Mouse (Mus musculus): ENCODE measurements at regions not wholly inside any gene's neighbourhood (a gene's known extent, or its start where the extent isn't known, plus 50 kb on each side); places are given as distances from the start of the nearest gene placed in this dataset.
A peak's percentile ranks its signal among the peaks of the same experiment; 100 is the strongest.

GRCm38 (mm10) chr1:159034952-159035351 lies 54.7 kb upstream of the Pappa2 start:
- no peak overlapping the region for H3K27ac ChIP-seq
- H3K9ac ChIP-seq (replicated peaks), result no peak overlapping the region
- H3K27me3 ChIP-seq, result no peaks in the 10 kb centered on the region
- H3K4me3 ChIP-seq (replicated peaks), result no peak overlapping the region
- H3K36me3 ChIP-seq, result no peaks in the 10 kb centered on the region
- H3K9me3 ChIP-seq, result no peaks in the 10 kb centered on the region
- H3K4me2 ChIP-seq (replicated peaks), result no peak overlapping the region
- no peak for ATAC-seq
- WGBS, result 71% methylated on average over 2 of the region's 2 CpGs
- H3K4me1 ChIP-seq (replicated peaks), result no peaks in the 10 kb centered on the region

- H3K27ac ChIP-seq, result no peak overlapping the region
- H3K9ac ChIP-seq (replicated peaks), result no peak overlapping the region
- H3K4me1 ChIP-seq (replicated peaks), result no peaks in the 10 kb centered on the region
- no peaks in the 10 kb centered on the region for H3K27me3 ChIP-seq
- H3K4me3 ChIP-seq (replicated peaks), result no peak overlapping the region
- ATAC-seq, result no peak
- no peaks in the 10 kb centered on the region for H3K36me3 ChIP-seq
- no peak overlapping the region for H3K4me2 ChIP-seq (replicated peaks)
- no peaks in the 10 kb centered on the region for H3K9me3 ChIP-seq
- WGBS, result 77% methylated on average over 6 of the region's 6 CpGs
Measured at GRCm38 (mm10) chr1:159036371-159036770, 56.1 kb upstream of the Pappa2 start.

DNA sequence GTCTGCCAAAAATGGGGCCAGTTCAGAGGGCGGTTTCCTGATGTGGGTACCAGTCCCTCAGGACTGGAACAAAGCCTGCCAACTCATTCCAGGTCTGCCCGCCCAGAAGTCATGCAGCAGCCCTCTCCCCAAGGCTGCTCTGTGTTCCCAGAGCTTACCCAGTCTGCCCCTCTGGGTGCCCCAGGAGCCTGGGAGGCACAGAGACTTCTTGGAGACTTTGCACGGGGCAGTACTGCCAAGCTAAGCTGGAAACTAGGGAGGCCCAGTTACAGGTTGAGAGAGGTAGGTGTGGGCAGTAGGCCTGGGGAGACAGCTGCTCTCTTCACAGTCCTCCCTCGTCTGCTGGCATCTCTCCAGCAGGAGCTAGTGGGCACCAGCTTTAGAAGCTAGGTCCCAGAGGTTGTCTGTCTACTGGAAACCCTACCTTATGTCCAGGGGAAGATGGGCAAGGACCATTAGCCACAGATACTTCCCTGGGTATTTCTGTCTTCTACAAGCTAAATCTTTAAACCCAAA lies 65.6 kb upstream of the Pappa2 start:
- Histone ChIP-seq H3K36me3 (no peaks in the 10 kb centered on the region), H3K4me2 (replicated peaks) (no peak overlapping the region), H3K9ac (replicated peaks) (no peak overlapping the region), H3K27ac (no peak overlapping the region), H3K4me1 (replicated peaks) (no peaks in the 10 kb centered on the region), H3K9me3 (no peaks in the 10 kb centered on the region), H3K27me3 (no peaks in the 10 kb centered on the region), H3K4me3 (replicated peaks) (no peak overlapping the region)
- no peak for ATAC-seq
- WGBS, result 72% methylated on average over 4 of the region's 4 CpGs

DNA sequence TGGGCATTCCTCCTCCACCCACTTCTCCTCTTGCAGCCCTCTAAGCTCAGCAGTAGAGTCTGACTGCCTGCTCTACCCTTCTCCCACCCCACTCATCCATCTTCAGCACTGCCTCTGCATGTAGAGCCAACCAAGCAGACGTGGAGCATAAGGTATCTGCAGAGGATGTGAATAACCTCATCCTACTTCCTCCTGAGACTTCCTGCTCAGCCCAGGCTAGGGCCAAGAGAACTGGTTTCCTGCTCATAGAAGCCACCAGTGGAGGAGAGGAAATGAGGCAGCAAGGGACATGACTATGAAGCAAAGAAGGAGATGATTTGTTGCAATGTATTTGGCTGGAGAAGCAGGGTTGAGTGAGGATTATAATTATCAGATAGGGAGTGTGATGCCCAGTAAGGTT lies 84.7 kb upstream of the Pappa2 start:
- no peaks in the 10 kb centered on the region for H3K9me3 ChIP-seq
- no peak overlapping the region for H3K9ac ChIP-seq (replicated peaks)
- no peaks in the 10 kb centered on the region for H3K27me3 ChIP-seq
- H3K4me2 ChIP-seq (replicated peaks), result no peak overlapping the region
- no peaks in the 10 kb centered on the region for H3K4me1 ChIP-seq (replicated peaks)
- no peak overlapping the region for H3K27ac ChIP-seq
- no peak overlapping the region for H3K4me3 ChIP-seq (replicated peaks)
- no peaks in the 10 kb centered on the region for H3K36me3 ChIP-seq
- 79% methylated on average over 1 of the region's 1 CpGs for WGBS
- no peak for ATAC-seq

GRCm38 (mm10) chr1:159099205-159099604 lies 118.9 kb upstream of the Pappa2 start:
- Histone ChIP-seq H3K4me3 (replicated peaks) (no peak overlapping the region), H3K4me1 (replicated peaks) (no peaks in the 10 kb centered on the region), H3K9me3 (no peaks in the 10 kb centered on the region), H3K36me3 (no peaks in the 10 kb centered on the region), H3K27ac (no peak overlapping the region), H3K27me3 (no peaks in the 10 kb centered on the region), H3K9ac (replicated peaks) (no peak overlapping the region), H3K4me2 (replicated peaks) (no peak overlapping the region)
- no peak for ATAC-seq
- 78% methylated on average over 2 of the region's 2 CpGs for WGBS

DNA sequence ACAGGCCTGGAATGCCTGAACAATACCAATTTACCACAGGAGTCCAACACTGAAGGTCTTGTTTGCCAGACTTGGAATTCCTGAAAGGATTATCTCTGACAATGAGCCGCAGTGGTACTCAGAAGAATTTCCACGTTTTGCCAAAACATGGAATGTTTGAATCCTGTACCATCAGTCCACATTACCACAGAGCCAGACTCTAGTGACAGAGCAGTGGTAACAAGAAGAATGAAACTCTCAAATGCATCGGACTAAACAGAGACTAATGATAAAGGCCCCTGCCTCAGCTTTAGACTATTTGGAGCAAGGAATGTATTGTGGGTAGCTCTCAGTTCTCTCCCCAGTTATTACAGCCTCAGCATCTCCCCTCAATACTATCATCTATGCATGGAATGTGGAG lies 109.9 kb upstream of the Cop1 start:
- Histone ChIP-seq H3K27ac (no peak overlapping the region), H3K36me3 (no peaks in the 10 kb centered on the region), H3K4me2 (replicated peaks) (no peak overlapping the region), H3K27me3 (no peaks in the 10 kb centered on the region), H3K9me3 (no peaks in the 10 kb centered on the region), H3K4me3 (replicated peaks) (no peak overlapping the region), H3K4me1 (replicated peaks) (no peaks in the 10 kb centered on the region), H3K9ac (replicated peaks) (no peak overlapping the region)
- no peak for ATAC-seq
- WGBS, result 34% methylated on average over 3 of the region's 3 CpGs

DNA sequence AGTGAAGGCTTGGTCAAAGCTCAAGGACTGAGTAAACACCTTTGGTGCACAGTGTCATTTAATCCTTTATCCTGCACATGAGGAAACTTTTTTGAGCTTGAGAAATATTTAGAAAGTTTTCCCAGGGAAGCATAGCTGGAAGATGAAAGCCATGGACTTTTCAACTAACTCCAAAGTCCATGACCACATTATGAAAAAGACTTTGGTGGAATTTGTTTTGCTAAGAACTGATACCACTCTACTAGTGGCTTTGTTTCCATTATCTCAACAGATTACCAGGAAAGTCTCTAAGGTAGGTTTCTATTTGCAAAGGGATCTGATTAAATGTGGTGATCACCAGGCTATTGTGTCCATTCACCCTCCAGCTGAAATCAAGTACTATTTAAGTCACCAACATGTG lies 107.2 kb upstream of the Cop1 start:
- Histone ChIP-seq H3K9me3 (no peaks in the 10 kb centered on the region), H3K4me2 (replicated peaks) (no peak overlapping the region), H3K9ac (replicated peaks) (no peak overlapping the region), H3K4me3 (replicated peaks) (no peak overlapping the region), H3K4me1 (replicated peaks) (no peaks in the 10 kb centered on the region), H3K27ac (no peak overlapping the region), H3K27me3 (no peaks in the 10 kb centered on the region), H3K36me3 (no peaks in the 10 kb centered on the region)
- no peak for ATAC-seq

- peak; percentile 74 for ATAC-seq
- Histone ChIP-seq H3K36me3 (no peaks in the 10 kb centered on the region), H3K4me2 (replicated peaks) (peak overlapping the region; percentile 36; the same call in 1 of the 2 replicates), H3K4me1 (replicated peaks) (no peaks in the 10 kb centered on the region), H3K27me3 (no peaks in the 10 kb centered on the region), H3K4me3 (replicated peaks) (no peak overlapping the region), H3K27ac (no peak overlapping the region), H3K9me3 (no peaks in the 10 kb centered on the region), H3K9ac (replicated peaks) (no peak overlapping the region)
- WGBS, result 12% methylated on average over 10 of the region's 10 CpGs
Measured at GRCm38 (mm10) chr1:159135301-159135700, 96.8 kb upstream of the Cop1 start.

DNA sequence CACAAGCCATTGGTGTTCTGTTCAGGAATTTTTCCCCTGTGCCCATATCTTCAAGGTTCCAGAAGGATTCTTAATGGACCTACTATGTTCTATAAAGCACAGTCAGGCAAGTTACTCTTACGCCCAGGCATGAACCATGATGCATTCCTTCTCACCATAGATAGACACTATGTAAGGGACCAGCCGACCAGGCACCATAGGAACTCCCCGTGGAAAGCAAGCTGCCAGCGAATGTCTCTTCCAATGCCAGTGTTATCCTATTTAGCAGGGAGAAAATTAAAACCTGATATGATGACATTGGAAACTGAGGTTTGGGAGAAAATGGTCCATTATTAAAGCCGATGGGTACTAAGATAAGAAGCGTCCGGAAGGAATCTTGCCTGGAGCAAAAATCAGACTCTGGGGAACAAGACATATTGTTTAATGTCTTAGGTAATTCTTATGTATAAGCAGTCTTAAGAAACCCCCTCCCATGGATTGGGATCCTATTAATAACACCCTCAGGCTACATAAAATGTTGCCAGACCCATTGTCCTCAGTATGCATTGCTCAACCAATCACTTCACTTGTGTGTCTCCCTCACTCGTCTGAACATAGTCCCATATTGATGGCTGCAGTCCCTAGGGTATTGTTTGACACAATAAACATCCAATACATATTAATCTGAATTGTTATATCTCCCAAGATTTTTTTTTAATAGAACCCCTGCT lies 84.2 kb upstream of the Cop1 start:
- H3K4me1 ChIP-seq (replicated peaks), result peaks cover 2% of the 10 kb centered on the region; the same call in 1 of the 2 replicates
- H3K27me3 ChIP-seq, result no peaks in the 10 kb centered on the region
- no peak overlapping the region for H3K4me3 ChIP-seq (replicated peaks)
- WGBS, result 73% methylated on average over 8 of the region's 8 CpGs
- peak; percentile 72 for ATAC-seq
- H3K4me2 ChIP-seq (replicated peaks), result no peak overlapping the region
- no peaks in the 10 kb centered on the region for H3K36me3 ChIP-seq
- H3K27ac ChIP-seq, result peak overlapping the region; percentile 47
- H3K9me3 ChIP-seq, result no peaks in the 10 kb centered on the region
- H3K9ac ChIP-seq (replicated peaks), result no peak overlapping the region

- WGBS, result 58% methylated on average over 9 of the region's 9 CpGs
- Histone ChIP-seq H3K36me3 (no peaks in the 10 kb centered on the region), H3K4me2 (replicated peaks) (no peak overlapping the region), H3K9me3 (no peaks in the 10 kb centered on the region), H3K4me3 (replicated peaks) (no peak overlapping the region), H3K27ac (peak overlapping the region; percentile 47), H3K9ac (replicated peaks) (no peak overlapping the region), H3K27me3 (no peaks in the 10 kb centered on the region), H3K4me1 (replicated peaks) (peaks cover 2% of the 10 kb centered on the region; the same call in 1 of the 2 replicates)
- ATAC-seq, result peak; percentile 85
Measured at GRCm38 (mm10) chr1:159148498-159149187, 83.5 kb upstream of the Cop1 start.

DNA sequence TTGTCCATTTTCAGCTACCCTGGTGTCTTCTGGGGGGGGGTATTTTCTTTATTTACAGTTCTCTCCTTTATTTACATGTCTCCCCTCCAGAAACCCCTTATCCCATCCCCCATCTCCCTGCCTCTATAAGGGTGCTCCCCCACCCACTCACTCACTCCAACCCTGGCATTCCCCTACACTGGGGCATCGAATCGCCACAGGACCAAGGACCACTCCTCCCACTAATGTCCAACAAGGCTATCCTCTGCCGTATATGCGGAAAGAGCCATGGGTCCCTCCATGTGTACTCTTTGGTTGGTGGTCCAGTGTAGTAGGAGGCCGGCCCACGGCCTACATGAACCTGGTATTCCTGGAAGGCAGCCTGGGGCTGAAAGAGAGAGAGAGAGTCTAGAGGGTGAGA lies 82.9 kb upstream of the Cop1 start:
- Histone ChIP-seq H3K4me3 (replicated peaks) (no peak overlapping the region), H3K9me3 (no peaks in the 10 kb centered on the region), H3K9ac (replicated peaks) (no peak overlapping the region), H3K4me2 (replicated peaks) (no peak overlapping the region), H3K4me1 (replicated peaks) (peaks cover 2% of the 10 kb centered on the region; the same call in 1 of the 2 replicates), H3K36me3 (no peaks in the 10 kb centered on the region), H3K27me3 (no peaks in the 10 kb centered on the region), H3K27ac (no peak overlapping the region)
- ATAC-seq, result peak; percentile 65; the same call in 1 of the 2 replicates
- WGBS, result 92% methylated on average over 6 of the region's 6 CpGs

- Histone ChIP-seq H3K9me3 (no peaks in the 10 kb centered on the region), H3K4me3 (replicated peaks) (no peak overlapping the region), H3K4me2 (replicated peaks) (no peak overlapping the region), H3K4me1 (replicated peaks) (peaks cover 2% of the 10 kb centered on the region; the same call in 1 of the 2 replicates), H3K27ac (no peak overlapping the region), H3K36me3 (no peaks in the 10 kb centered on the region), H3K9ac (replicated peaks) (no peak overlapping the region), H3K27me3 (no peaks in the 10 kb centered on the region)
- 51% methylated on average over 6 of the region's 6 CpGs for WGBS
- ATAC-seq, result no peak
Measured at GRCm38 (mm10) chr1:159149721-159150120, 82.4 kb upstream of the Cop1 start.
